Mouse (Mus musculus): ENCODE results near the gene Ccdc97. TPM values are rescaled to one million over a fixed set of nuclear protein-coding genes. Genes with fewer than 3 reads are reported as not detected.
A peak's percentile ranks its signal among the peaks of the same experiment; 100 is the strongest.

Gene Ccdc97
- polyA plus RNA-seq, 1 experiment from 2014 or later = 24.6 TPM

DNA sequence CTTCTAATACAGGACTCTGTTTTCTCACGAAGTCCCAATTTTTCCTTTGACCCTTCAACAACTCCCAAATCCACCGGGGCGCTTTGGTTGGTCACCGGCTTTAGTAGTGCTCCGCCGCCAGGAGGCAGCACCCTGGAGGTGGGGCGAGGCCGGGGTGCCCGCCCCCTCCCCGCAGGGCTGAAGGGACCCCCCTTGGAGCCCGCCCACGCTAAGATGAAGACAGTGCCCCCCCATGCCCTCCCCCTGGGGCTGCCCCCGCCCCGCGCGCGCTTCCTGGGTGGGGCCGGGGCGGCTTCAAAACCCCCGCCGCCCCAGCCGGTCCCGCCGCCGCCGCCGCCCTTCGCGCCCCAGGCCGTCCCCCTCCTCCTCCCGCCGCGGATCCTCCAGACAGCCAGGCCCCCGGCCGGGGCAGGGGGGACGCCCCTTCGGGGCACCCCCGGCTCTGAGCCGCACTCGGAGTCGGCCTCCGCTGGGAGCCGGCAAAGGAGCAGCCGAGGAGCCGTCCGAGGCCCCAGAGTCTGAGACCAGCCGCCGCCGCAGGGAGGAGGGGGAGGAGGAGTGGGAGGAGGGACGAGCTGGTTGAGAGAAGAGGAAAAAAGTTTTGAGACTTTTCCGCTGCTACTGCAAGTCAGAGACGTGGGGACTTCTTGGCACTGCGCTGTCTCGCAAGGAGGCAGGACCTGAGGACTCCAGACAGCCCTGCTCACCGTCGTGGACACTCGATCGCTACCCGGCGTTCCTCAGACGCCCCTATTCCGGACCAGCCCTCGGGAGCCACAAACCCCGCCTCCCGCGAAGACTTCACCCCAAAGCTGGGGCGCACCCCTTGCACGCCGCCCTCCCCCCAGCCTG lies 32.0 kb downstream of the Ccdc97 start, which contains the start of gene Tgfb1:
Gene Tgfb1, plus strand, starts transcription at position 323 of the 852 bp plus-strand sequence.
- Histone ChIP-seq H3K4me1 (peaks cover 21% of the 10 kb centered on the region), H3K27ac (peak within 1 kb of the TSS; percentile 55; the same call in 1 of the 2 replicates), H3K27me3 (peaks cover 54% of the 10 kb centered on the region), H3K9me3 (0 out of 2 replicates have a peak, but pooled peaks cover under 1% of the 10 kb centered on the region), H3K36me3 (0 out of 2 replicates have a peak, but pooled peaks cover 4% of the 10 kb centered on the region), H3K4me2 (replicated peaks) (peak within 1 kb of the TSS; percentile 78), H3K4me3 (peak within 1 kb of the TSS; percentile 57), H3K9ac (peak within 1 kb of the TSS; percentile 54)
- under 1% methylated on average over 61 of the region's 69 CpGs for WGBS
- ATAC-seq (ENCODE audit: insufficient number of reproducible peaks, insufficient read depth, low FRiP score, low TSS enrichment) = peak; percentile 37

DNA sequence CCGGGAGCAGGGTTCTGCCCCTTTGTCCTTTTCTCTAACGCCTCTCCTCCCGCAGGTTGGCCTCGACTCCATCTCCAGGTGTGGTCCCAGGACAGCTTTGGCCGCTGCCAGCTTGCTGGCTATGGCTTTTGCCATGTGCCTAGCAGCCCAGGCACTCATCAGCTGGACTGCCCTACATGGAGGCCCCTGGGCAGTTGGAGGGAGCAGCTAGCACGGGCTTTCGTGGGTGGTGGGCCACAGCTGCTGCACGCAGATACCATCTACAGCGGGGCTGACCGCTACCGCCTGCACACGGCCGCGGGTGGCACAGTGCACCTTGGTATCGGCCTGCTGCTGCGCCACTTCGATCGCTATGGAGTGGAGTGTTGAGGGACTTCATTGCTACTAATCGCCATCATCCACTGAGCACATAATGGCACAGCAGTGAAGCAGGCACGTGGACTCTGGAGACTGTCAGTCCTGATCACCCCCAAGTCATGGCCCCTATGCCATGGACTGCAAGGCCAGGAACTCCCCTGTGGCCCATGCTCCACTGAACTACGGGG lies 32.9 kb downstream of the Ccdc97 start:
- Histone ChIP-seq H3K27me3 (peaks cover 53% of the 10 kb centered on the region), H3K36me3 (0 out of 2 replicates have a peak, but pooled peaks cover 4% of the 10 kb centered on the region), H3K9me3 (no peaks in the 10 kb centered on the region), H3K4me2 (replicated peaks) (peak overlapping the region; percentile 78), H3K4me1 (peaks cover 27% of the 10 kb centered on the region), H3K4me3 (peak overlapping the region; percentile 57), H3K27ac (no peak overlapping the region), H3K9ac (no peak overlapping the region)
- no peak for ATAC-seq (ENCODE audit: insufficient number of reproducible peaks, insufficient read depth, low FRiP score, low TSS enrichment)
- WGBS = 74% methylated on average over 21 of the region's 21 CpGs

DNA sequence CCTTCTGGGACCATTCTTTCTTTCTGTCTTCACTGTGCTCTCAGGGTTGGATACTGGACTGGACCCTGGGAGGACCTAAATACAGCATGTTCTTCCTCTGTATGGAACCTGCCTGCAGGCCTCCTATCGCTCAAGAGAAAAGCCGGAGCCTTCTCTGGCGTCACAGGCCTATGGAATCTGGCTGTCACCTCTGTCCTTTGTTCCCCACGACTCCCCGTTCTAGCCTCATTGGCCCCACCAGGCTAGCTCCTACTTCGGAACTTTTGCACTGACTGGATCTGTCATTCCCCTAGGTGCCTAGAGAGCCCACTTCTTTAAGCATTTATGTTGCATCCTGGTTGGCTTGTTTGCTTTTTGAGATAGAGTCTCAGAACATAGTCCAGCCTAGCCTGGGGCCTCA lies 34.2 kb downstream of the Ccdc97 start:
- Histone ChIP-seq H3K9ac (no peak overlapping the region), H3K4me1 (peaks cover 32% of the 10 kb centered on the region), H3K36me3 (0 out of 2 replicates have a peak, but pooled peaks cover 4% of the 10 kb centered on the region), H3K4me2 (replicated peaks) (no peak overlapping the region), H3K27me3 (peaks cover 41% of the 10 kb centered on the region), H3K4me3 (no peak overlapping the region), H3K27ac (no peak overlapping the region), H3K9me3 (no peaks in the 10 kb centered on the region)
- WGBS = 85% methylated on average over 6 of the region's 6 CpGs
- no peak for ATAC-seq (ENCODE audit: insufficient number of reproducible peaks, insufficient read depth, low FRiP score, low TSS enrichment)

DNA sequence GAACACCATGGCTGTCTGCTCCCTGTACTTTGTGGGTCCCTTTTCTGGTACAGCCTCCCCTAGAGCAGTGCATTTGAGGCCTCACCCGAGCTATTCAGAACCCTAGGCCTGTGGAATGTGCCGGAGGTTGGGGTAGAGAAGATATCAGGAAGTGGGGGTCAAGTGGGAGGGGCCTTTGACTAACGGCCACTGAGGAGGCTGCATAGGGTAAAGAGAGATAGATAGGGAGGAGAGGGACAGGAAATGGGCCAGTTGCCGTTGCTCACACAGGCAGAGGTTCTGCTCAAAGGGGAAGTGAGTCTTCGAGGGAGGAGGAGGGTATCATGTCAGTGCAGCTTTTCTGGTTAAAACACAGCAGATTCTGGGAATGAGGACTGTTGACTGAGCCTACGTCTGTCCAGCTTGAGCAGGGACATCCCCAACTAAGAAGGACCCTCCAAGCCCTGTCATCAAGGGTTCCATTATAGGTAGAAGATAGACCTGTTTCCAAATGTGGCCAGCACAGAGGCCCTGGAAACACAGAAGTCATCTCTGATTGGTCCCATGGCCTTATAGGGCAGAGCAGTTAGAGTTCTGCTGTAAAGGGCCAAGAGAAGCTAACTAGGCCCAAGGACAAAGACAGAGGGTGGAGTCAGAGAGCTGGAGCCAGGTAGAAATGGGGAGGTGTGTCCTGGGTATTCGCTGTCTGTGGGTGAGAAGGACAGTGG lies 35.3 kb downstream of the Ccdc97 start:
- Histone ChIP-seq H3K4me1 (peaks cover 32% of the 10 kb centered on the region), H3K27me3 (peaks cover 35% of the 10 kb centered on the region)
- 62% methylated on average over 7 of the region's 7 CpGs for WGBS

DNA sequence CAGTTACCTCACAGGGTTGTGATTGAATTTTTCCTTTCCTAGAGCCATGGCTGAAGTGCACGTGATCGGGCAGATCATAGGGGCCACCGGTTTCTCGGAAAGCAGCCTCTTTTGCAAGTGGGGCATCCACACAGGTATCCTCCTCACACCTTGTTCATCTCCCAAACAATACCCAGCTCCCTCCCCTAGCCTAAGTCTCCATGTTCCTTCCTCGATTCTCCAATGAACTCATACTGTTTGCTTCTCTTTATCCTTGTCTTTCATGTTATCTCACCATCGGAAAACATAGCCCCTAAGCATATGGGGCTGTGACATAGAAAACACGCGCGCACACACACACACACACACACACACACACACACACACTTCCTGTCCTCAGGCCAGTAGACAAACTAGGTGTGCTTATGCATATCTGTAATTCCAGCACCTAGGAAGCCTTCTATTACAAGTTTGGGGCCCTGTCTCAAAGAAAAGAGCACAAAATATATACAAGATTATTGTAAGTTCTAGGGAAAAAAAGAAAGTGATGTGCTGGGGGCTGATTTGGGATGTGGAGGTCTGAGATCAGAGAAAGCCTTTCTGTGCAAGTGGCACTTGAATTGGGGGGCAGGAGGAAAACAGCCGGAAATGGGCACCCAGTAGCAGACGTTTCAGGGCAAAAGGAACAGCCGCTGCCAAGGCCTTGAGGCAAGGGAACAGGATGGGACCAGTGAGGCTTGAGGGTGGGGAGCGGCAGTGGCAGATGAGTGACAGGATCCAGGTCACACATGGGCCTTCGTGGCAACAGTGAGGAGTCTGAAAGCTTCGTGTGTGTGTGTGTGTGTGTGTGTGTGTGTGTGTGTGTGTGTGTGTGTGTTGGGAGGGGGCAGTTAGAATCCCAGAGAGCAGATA lies 37.3 kb downstream of the Ccdc97 start:
- Histone ChIP-seq H3K27ac (0 out of 2 replicates have a peak overlapping the region, but pooled peaks have one; percentile 92), H3K4me2 (replicated peaks) (peak overlapping the region; percentile 56), H3K4me1 (peaks cover 20% of the 10 kb centered on the region; the same call in 1 of the 2 replicates), H3K9me3 (no peaks in the 10 kb centered on the region), H3K27me3 (peaks cover 19% of the 10 kb centered on the region), H3K4me3 (peak overlapping the region; percentile 56; the same call in 1 of the 2 replicates), H3K9ac (no peak overlapping the region), H3K36me3 (0 out of 2 replicates have a peak, but pooled peaks cover 4% of the 10 kb centered on the region)
- no peak for ATAC-seq (ENCODE audit: insufficient number of reproducible peaks, insufficient read depth, low FRiP score, low TSS enrichment)
- WGBS = 58% methylated on average over 15 of the region's 15 CpGs

More for the DNA sequence above, 35.3 kb downstream of the Ccdc97 start:
- 0 out of 2 replicates have a peak, but pooled peaks cover 4% of the 10 kb centered on the region for H3K36me3 ChIP-seq
- H3K4me3 ChIP-seq = no peak overlapping the region
- H3K27ac ChIP-seq = no peak overlapping the region
- ATAC-seq (ENCODE audit: insufficient number of reproducible peaks, insufficient read depth, low FRiP score, low TSS enrichment) = no peak
- no peak overlapping the region for H3K9ac ChIP-seq
- H3K4me2 ChIP-seq (replicated peaks) = no peak overlapping the region
- no peaks in the 10 kb centered on the region for H3K9me3 ChIP-seq

DNA sequence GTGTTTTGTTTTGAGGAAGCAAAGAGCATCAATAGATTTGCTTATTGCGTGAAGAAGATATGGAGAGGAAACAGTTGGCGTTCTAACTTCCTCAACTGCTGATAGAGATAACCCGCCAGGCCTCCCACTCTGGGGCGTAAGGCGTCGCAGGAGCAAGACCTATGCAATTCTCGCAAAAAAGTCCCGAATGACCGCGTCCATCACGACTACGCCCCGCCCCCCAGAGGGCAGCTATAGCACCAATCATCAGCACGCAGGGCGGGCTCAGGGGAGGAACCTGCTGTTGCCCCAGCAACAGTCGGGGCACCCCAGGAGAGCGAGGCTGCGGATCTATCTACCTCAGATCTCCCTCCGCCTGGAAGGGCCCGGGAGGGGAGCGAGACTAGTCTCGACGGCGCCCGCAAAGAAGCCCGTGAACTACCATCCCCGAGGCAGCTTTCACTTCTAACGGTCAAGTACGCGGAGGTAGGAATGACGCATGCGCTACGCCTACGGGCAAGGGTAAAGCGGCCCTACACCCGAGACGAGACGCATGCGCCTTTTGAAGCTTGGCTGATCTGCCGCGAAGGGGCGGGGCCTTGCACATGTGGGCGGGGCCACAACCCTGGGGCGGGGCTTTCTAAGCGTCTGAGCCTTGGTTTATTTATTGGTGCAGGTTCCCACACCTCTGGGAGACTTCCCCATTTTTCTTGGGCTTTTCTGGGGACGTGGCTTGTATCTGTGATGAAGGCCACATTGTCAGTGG lies 38.2 kb downstream of the Ccdc97 start, which contains the start of gene B9d2:
Gene B9d2, plus strand, starts transcription at position 267 of the 745 bp plus-strand sequence.
- Histone ChIP-seq H3K36me3 (0 out of 2 replicates have a peak, but pooled peaks cover 4% of the 10 kb centered on the region), H3K4me1 (peaks cover 11% of the 10 kb centered on the region; the same call in 1 of the 2 replicates), H3K4me3 (peak within 1 kb of the TSS; percentile 56), H3K9me3 (no peaks in the 10 kb centered on the region), H3K4me2 (replicated peaks) (peak within 1 kb of the TSS; percentile 56), H3K27ac (peak within 1 kb of the TSS; percentile 92), H3K9ac (peak within 1 kb of the TSS; percentile 42; the same call in 1 of the 2 replicates), H3K27me3 (peaks cover 18% of the 10 kb centered on the region)
- WGBS = under 1% methylated on average over 46 of the region's 46 CpGs
- ATAC-seq (ENCODE audit: insufficient number of reproducible peaks, insufficient read depth, low FRiP score, low TSS enrichment) = peak; percentile 93

DNA sequence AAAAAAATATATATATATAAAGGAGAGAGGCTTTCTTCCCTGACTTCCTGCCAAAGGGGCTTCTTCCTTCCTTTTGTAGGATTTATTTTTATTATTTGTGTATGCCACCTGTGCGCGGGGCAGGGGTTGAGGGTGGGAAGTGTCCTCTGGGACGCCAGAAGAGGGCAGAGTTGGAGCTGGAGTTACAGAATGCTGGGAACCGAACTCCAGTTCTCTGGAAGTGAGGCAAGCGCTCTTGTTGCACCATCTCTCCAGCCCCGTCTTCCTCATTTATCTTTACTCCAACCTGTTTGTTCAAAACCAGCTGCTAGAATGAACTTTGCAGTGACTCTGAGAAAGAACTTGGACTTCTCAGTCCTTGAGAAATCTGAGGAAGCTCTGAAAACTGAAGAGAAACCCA lies 38.9 kb downstream of the Ccdc97 start:
- no peaks in the 10 kb centered on the region for H3K9me3 ChIP-seq
- 11% methylated on average over 6 of the region's 6 CpGs for WGBS
- H3K27ac ChIP-seq = peak overlapping the region; percentile 92; the same call in 1 of the 2 replicates
- peaks cover 11% of the 10 kb centered on the region; the same call in 1 of the 2 replicates for H3K4me1 ChIP-seq
- H3K4me2 ChIP-seq (replicated peaks) = peak overlapping the region; percentile 56
- no peak for ATAC-seq (ENCODE audit: insufficient number of reproducible peaks, insufficient read depth, low FRiP score, low TSS enrichment)
- peaks cover 19% of the 10 kb centered on the region for H3K27me3 ChIP-seq
- H3K9ac ChIP-seq = peak overlapping the region; percentile 24; the same call in 1 of the 2 replicates
- 0 out of 2 replicates have a peak, but pooled peaks cover 4% of the 10 kb centered on the region for H3K36me3 ChIP-seq
- H3K4me3 ChIP-seq = peak overlapping the region; percentile 56

DNA sequence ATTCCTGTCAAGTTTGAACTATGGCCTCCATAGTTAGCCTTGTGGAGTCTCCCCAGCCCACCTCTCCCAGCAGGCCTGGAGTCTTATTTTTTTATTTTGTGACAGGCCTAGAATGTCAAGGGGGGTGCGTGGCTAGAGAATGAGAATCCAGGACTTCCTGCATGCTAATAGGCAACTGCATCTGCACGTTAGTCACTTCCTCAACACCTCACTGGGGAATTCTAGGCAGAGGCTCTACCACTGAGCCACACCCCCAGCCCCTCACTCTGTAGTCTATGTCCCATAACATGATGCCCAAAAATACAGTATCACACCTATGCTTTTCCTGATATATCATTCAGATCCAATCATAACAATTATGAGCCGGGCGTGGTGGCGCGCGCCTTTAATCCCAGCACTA lies 41.9 kb downstream of the Ccdc97 start:
- ATAC-seq (ENCODE audit: insufficient number of reproducible peaks, insufficient read depth, low FRiP score, low TSS enrichment) = no peak
- 90% methylated on average over 7 of the region's 7 CpGs for WGBS
- Histone ChIP-seq H3K27ac (no peak overlapping the region), H3K27me3 (peaks cover 40% of the 10 kb centered on the region), H3K4me3 (no peak overlapping the region), H3K4me2 (replicated peaks) (no peak overlapping the region), H3K4me1 (peaks cover 11% of the 10 kb centered on the region; the same call in 1 of the 2 replicates), H3K36me3 (no peaks in the 10 kb centered on the region), H3K9me3 (no peaks in the 10 kb centered on the region), H3K9ac (no peak overlapping the region)

DNA sequence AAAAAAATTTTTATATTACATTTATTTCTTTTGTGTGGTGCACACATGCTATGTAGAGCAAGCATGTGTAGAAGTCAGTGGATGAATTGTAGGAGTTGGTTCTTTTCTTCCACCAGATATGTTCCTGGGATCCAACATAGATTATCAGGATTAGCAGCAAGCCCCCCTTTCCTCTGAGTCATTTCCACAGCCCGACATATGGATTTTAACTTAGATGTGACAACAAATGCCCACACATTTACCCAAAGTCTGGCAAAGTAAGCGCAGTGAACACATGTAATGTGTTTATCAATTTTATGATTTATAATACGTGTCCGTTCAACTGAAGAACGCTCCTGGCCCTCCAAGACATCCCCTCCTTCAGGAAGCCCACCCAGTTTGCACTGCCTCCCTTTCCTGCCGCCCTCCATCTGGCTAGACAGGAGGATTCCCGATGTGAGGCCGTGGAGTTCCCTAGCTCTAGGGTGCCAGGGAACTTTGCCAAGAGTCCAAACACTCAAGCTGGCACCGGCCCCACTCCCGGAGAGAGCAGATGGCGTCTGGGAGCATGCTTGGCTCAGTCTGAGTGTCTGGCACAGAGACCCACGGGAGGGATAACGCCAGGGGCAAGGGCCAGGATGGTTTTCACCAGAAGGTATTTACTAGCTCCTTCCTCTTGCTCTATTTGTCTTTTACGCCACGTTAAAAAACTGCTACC lies 42.7 kb downstream of the Ccdc97 start:
- Histone ChIP-seq H3K27me3 (peaks cover 40% of the 10 kb centered on the region), H3K4me1 (peaks cover 8% of the 10 kb centered on the region; the same call in 1 of the 2 replicates), H3K4me2 (replicated peaks) (no peak overlapping the region), H3K9me3 (no peaks in the 10 kb centered on the region), H3K27ac (no peak overlapping the region), H3K9ac (no peak overlapping the region), H3K36me3 (no peaks in the 10 kb centered on the region), H3K4me3 (no peak overlapping the region)
- ATAC-seq (ENCODE audit: insufficient number of reproducible peaks, insufficient read depth, low FRiP score, low TSS enrichment) = no peak
- WGBS = 81% methylated on average over 15 of the region's 15 CpGs

All from embryonic facial prominence, embryonic 12.5 days (tissue).